Mouse (Mus musculus) hindbrain, embryonic 14.5 days (tissue): ENCODE measurements around the gene Cyp2b19. TPM values are rescaled to one million over a fixed set of nuclear protein-coding genes. Genes with fewer than 3 reads are reported as not detected.
A peak's percentile ranks its signal among the peaks of the same experiment; 100 is the strongest.
"Not testable (repeated sequence)": the region's sequence is repeated elsewhere in the genome, so short reads cannot be mapped to it uniquely, and the experiment has no call there.

ENCODE experiments used
- ATAC-seq: fragments of 200-750 bp; cut with Nextera tagmentation; 2 replicates; pipeline ENCODE4 v1.8.0; 2017; ENCODE audit warnings: moderate number of reproducible peaks, mild to moderate bottlenecking, moderate TSS enrichment, moderate library complexity; ENCODE audit not compliant: low FRiP score
- DNase-seq: peaks from one replicate; pipeline ENCODE4 v3.0.0-alpha.2; 2015; ENCODE audit warnings: low spot score
- H3K27ac ChIP-seq: fragments of 300-500 bp; sonication (generic); 2 replicates; pipeline ENCODE4 v1.5.1; 2014; ENCODE audit warnings: mild to moderate bottlenecking, moderate library complexity
- H3K27me3 ChIP-seq: fragments of 300-500 bp; sonication (generic); 2 replicates; pipeline ENCODE4 v1.6.1; 2014; ENCODE audit warnings: mild to moderate bottlenecking, low read length, mixed read lengths; ENCODE audit not compliant: control insufficient read depth, insufficient read depth
- H3K36me3 ChIP-seq: fragments of 300-500 bp; sonication (generic); replicated peaks from 2 replicates; pipeline ENCODE4 v1.6.1; 2014; ENCODE audit not compliant: control insufficient read depth, insufficient read depth
- H3K4me1 ChIP-seq: fragments of 300-500 bp; sonication (generic); replicated peaks from 2 replicates; pipeline ENCODE4 v1.6.1; 2014; ENCODE audit warnings: antibody characterized with exemption, low read length, mixed read lengths; ENCODE audit not compliant: control insufficient read depth, insufficient read depth
- H3K4me2 ChIP-seq: fragments of 300-500 bp; sonication (generic); replicated peaks from 2 replicates; pipeline ENCODE4 v1.6.1; 2014; ENCODE audit warnings: mild to moderate bottlenecking, moderate library complexity
- H3K4me3 ChIP-seq: fragments of 300-500 bp; sonication (generic); replicated peaks from 2 replicates; pipeline ENCODE4 v1.5.1; 2014; ENCODE audit warnings: mild to moderate bottlenecking, low read length
- H3K9ac ChIP-seq: fragments of 300-500 bp; sonication (generic); 2 replicates; pipeline ENCODE4 v1.6.1; 2014
- H3K9me3 ChIP-seq: fragments of 300-500 bp; sonication (generic); 2 replicates; pipeline ENCODE4 v1.6.1; 2016; ENCODE audit warnings: low read length; ENCODE audit not compliant: control insufficient read depth
- WGBS: fragments of 180-500 bp; shearing (Covaris S2); extraction: QIAGEN DNeasy Blood & Tissue Kit; methylation state at CpG from one replicate; pipeline ENCODE4 v1.1.7; 2014; 5-methylcytosine and 5-hydroxymethylcytosine counted together
- polyA plus RNA-seq: library from polyadenylated mRNA; unstranded; fragments of >200 nt; fragmentation: Nextera tagmentation; extraction: Ambion mirVana; gene quantifications from 2 replicates; pipeline ENCODE4 v1.2.1, GENCODE M21; 2014

Cyp2b19 gene
- polyA plus RNA-seq, 1 experiment from 2014 or later, result 0.56 TPM

- Histone ChIP-seq H3K27me3 (no peaks in the 10 kb centered on the region), H3K4me2 (no peak overlapping the region), H3K9ac (no peak overlapping the region), H3K9me3 (no peaks in the 10 kb centered on the region), H3K36me3 (no peaks in the 10 kb centered on the region), H3K4me1 (0 out of 2 replicates have a peak, but pooled peaks cover 6% of the 10 kb centered on the region), H3K27ac (no peak overlapping the region), H3K4me3 (no peak overlapping the region)
- ATAC-seq, result no peak
- DNase-seq, result no peak
- 57% methylated on average over 2 of the region's 2 CpGs for WGBS
Measured at GRCm38 (mm10) chr7:26777806-26778205, 20.9 kb downstream of the Cyp2b19 start.

GRCm38 (mm10) chr7:26778474-26778873, 21.5 kb downstream of the Cyp2b19 start:
- Histone ChIP-seq H3K9me3 (no peaks in the 10 kb centered on the region), H3K4me3 (no peak overlapping the region), H3K4me2 (no peak overlapping the region), H3K27ac (no peak overlapping the region), H3K4me1 (0 out of 2 replicates have a peak, but pooled peaks cover 6% of the 10 kb centered on the region), H3K9ac (no peak overlapping the region), H3K36me3 (no peaks in the 10 kb centered on the region), H3K27me3 (no peaks in the 10 kb centered on the region)
- DNase-seq (peak; percentile 33), ATAC-seq (no peak)
- WGBS, result 27% methylated on average over 6 of the region's 6 CpGs

- no peaks in the 10 kb centered on the region for H3K27me3 ChIP-seq
- peak; percentile 79 for ATAC-seq
- peak overlapping the region; percentile 49 for H3K4me2 ChIP-seq
- no peaks in the 10 kb centered on the region for H3K36me3 ChIP-seq
- no peak overlapping the region for H3K9ac ChIP-seq
- DNase-seq, result no peak
- no peak overlapping the region for H3K27ac ChIP-seq
- no peaks in the 10 kb centered on the region for H3K9me3 ChIP-seq
- no peak overlapping the region for H3K4me3 ChIP-seq
- WGBS, result 85% methylated on average over 5 of the region's 5 CpGs
- 0 out of 2 replicates have a peak, but pooled peaks cover 6% of the 10 kb centered on the region for H3K4me1 ChIP-seq
Measured at GRCm38 (mm10) chr7:26779799-26780416, 23.0 kb downstream of the Cyp2b19 start.

- H3K27ac ChIP-seq, result peak overlapping the region; percentile 73
- H3K9ac ChIP-seq, result peak overlapping the region; percentile 41; the same call in 1 of the 2 replicates
Measured at GRCm38 (mm10) chr7:26780510-26780909, 23.6 kb downstream of the Cyp2b19 start.

GRCm38 (mm10) chr7:26780998-26781766, 24.2 kb downstream of the Cyp2b19 start:
- Histone ChIP-seq H3K27ac (peak overlapping the region; percentile 73), H3K9ac (peak overlapping the region; percentile 41; the same call in 1 of the 2 replicates), H3K36me3 (no peaks in the 10 kb centered on the region)

More at GRCm38 (mm10) chr7:26780510-26780909, 23.6 kb downstream of the Cyp2b19 start:
- Histone ChIP-seq H3K36me3 (no peaks in the 10 kb centered on the region), H3K9me3 (no peaks in the 10 kb centered on the region), H3K4me1 (0 out of 2 replicates have a peak, but pooled peaks cover 6% of the 10 kb centered on the region), H3K4me2 (peak overlapping the region; percentile 49), H3K4me3 (peak overlapping the region; percentile 15), H3K27me3 (no peaks in the 10 kb centered on the region)
- ATAC-seq, result peak; percentile 87
- 2% methylated on average over 11 of the region's 11 CpGs for WGBS
- DNase-seq, result peak; percentile 56

GRCm38 (mm10) chr7:26781767-26782131, 24.8 kb downstream of the Cyp2b19 start:
- 27% methylated on average over 6 of the region's 8 CpGs for WGBS
- no peak overlapping the region for H3K27ac ChIP-seq
- H3K4me1 ChIP-seq, result 0 out of 2 replicates have a peak, but pooled peaks cover 6% of the 10 kb centered on the region
- H3K36me3 ChIP-seq, result no peaks in the 10 kb centered on the region
- no peak overlapping the region for H3K4me2 ChIP-seq
- no peaks in the 10 kb centered on the region for H3K27me3 ChIP-seq
- ATAC-seq, result no peak
- H3K4me3 ChIP-seq, result no peak overlapping the region
- no peaks in the 10 kb centered on the region for H3K9me3 ChIP-seq
- DNase-seq, result no peak
- H3K9ac ChIP-seq, result no peak overlapping the region

More at GRCm38 (mm10) chr7:26780998-26781766, 24.2 kb downstream of the Cyp2b19 start:
- Histone ChIP-seq H3K4me2 (peak overlapping the region; percentile 49), H3K27me3 (no peaks in the 10 kb centered on the region), H3K4me3 (peak overlapping the region; percentile 15; the same call in 1 of the 2 replicates), H3K9me3 (no peaks in the 10 kb centered on the region), H3K4me1 (0 out of 2 replicates have a peak, but pooled peaks cover 6% of the 10 kb centered on the region)
- no peak for DNase-seq
- 10% methylated on average over 8 of the region's 8 CpGs for WGBS
- ATAC-seq, result peak; percentile 36

GRCm38 (mm10) chr7:26783163-26783562, 26.2 kb downstream of the Cyp2b19 start:
- Histone ChIP-seq H3K4me1 (0 out of 2 replicates have a peak, but pooled peaks cover 6% of the 10 kb centered on the region), H3K27me3 (no peaks in the 10 kb centered on the region), H3K9ac (no peak overlapping the region), H3K36me3 (no peaks in the 10 kb centered on the region), H3K27ac (no peak overlapping the region), H3K9me3 (no peaks in the 10 kb centered on the region), H3K4me2 (no peak overlapping the region), H3K4me3 (no peak overlapping the region)
- WGBS, result 81% methylated on average over 5 of the region's 5 CpGs
- ATAC-seq, result no peak
- no peak for DNase-seq

GRCm38 (mm10) chr7:26786013-26786412, 29.1 kb downstream of the Cyp2b19 start:
- not testable (repeated sequence) for H3K4me1 ChIP-seq, DNase-seq, ATAC-seq, H3K4me2 ChIP-seq, H3K27ac ChIP-seq, H3K4me3 ChIP-seq, H3K9me3 ChIP-seq, H3K9ac ChIP-seq, H3K27me3 ChIP-seq, H3K36me3 ChIP-seq
- 56% methylated on average over 1 of the region's 1 CpGs for WGBS

GRCm38 (mm10) chr7:26789984-26790383, 33.0 kb downstream of the Cyp2b19 start:
- WGBS, result 89% methylated on average over 6 of the region's 6 CpGs
- DNase-seq, result no peak
- Histone ChIP-seq H3K9ac (no peak overlapping the region), H3K4me3 (no peak overlapping the region), H3K27me3 (no peaks in the 10 kb centered on the region), H3K27ac (no peak overlapping the region), H3K9me3 (no peaks in the 10 kb centered on the region), H3K36me3 (no peaks in the 10 kb centered on the region), H3K4me2 (no peak overlapping the region), H3K4me1 (no peaks in the 10 kb centered on the region)
- ATAC-seq, result no peak
